Mouse (Mus musculus): Measurements from ENCODE around the gene Adcy1. TPM values are rescaled to one million over a fixed set of nuclear protein-coding genes. Genes with fewer than 3 reads are reported as not detected.

The Adcy1 gene
- polyA plus RNA-seq (2014; fragmentation: Nextera tagmentation; extraction: Ambion mirVana), result 1.5 and 2.2 TPM in 2 replicates

DNA sequence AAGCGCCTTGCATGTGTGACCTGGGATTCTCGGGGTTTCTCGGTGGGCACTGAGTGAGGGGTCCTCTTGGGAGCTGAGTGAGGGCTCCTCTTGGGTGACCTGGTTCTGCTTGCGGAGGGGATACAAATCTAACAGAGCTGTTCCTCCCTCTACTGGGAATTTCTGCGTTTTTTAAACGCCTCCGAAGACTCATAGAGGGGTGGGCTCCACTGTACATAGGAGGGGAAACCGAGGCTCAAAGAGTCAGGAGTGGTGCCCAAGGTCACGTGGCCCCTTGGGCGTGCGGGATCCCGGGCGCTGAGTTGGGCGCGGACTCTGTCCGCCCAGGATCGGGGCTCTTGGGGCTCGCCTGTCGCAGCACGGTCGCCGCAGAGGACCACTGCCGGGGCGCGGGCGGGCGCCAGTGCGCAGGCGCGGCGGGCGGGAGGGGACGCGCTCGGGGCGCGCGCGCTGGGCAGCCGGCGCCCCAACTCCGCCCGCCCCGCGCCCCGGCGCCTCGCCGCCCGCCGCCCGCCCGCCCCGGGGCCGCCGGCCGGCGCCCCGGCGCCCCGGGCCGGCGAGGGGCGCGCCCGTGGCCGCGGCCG, at the start of gene Adcy1:
Adcy1 (plus strand) TSS at position 489 of the 584 bp plus-strand sequence.
- Histone ChIP-seq H3K9ac (ENCODE audit: low read length) (peak within 1 kb of the TSS; percentile 70), H3K4me3 (ENCODE audit: low read depth, low read length) (peak within 1 kb of the TSS; percentile 64), H3K36me3 (ENCODE audit: control insufficient read depth, insufficient read depth, low read length) (no peaks in the 10 kb centered on the region), H3K9me3 (ENCODE audit: control insufficient read depth, low read length) (no peaks in the 10 kb centered on the region), H3K27ac (ENCODE audit: low read depth, low read length) (no peak within 1 kb of the TSS), H3K4me1 (ENCODE audit: control insufficient read depth, insufficient read depth, low read length) (peaks cover 16% of the 10 kb centered on the region; the same call in 1 of the 2 replicates), H3K4me2 (peak within 1 kb of the TSS; percentile 91), H3K27me3 (ENCODE audit: control insufficient read depth, insufficient read depth, low read length) (peaks cover 31% of the 10 kb centered on the region)
- DNase-seq (ENCODE audit: low spot score, missing footprints) (peak; percentile 96), ATAC-seq (ENCODE audit: low FRiP score) (peak; percentile 68)
- WGBS, result under 1% methylated on average over 44 of the region's 69 CpGs

- no peak for ATAC-seq (ENCODE audit: low FRiP score)
- WGBS, result 92% methylated on average over 12 of the region's 12 CpGs
- Histone ChIP-seq H3K4me1 (ENCODE audit: control insufficient read depth, insufficient read depth, low read length) (no peaks in the 10 kb centered on the region), H3K4me2 (no peak overlapping the region), H3K9ac (ENCODE audit: low read length) (no peak overlapping the region), H3K36me3 (ENCODE audit: control insufficient read depth, insufficient read depth, low read length) (no peaks in the 10 kb centered on the region), H3K27ac (ENCODE audit: low read depth, low read length) (no peak overlapping the region), H3K4me3 (ENCODE audit: low read depth, low read length) (no peak overlapping the region), H3K9me3 (ENCODE audit: control insufficient read depth, low read length) (no peaks in the 10 kb centered on the region), H3K27me3 (ENCODE audit: control insufficient read depth, insufficient read depth, low read length) (no peaks in the 10 kb centered on the region)
- DNase-seq (ENCODE audit: low spot score, missing footprints), result no peak
Measured at GRCm38 (mm10) chr11:7016907-7017306, 46.4 kb upstream of the Adcy1 start.

- no peak overlapping the region for H3K4me3 ChIP-seq (ENCODE audit: low read depth, low read length)
- H3K9ac ChIP-seq (ENCODE audit: low read length), result no peak overlapping the region
- H3K36me3 ChIP-seq (ENCODE audit: control insufficient read depth, insufficient read depth, low read length), result no peaks in the 10 kb centered on the region
- 90% methylated on average over 5 of the region's 5 CpGs for WGBS
- H3K9me3 ChIP-seq (ENCODE audit: control insufficient read depth, low read length), result no peaks in the 10 kb centered on the region
- H3K27ac ChIP-seq (ENCODE audit: low read depth, low read length), result no peak overlapping the region
- DNase-seq (ENCODE audit: low spot score, missing footprints), result no peak
- no peaks in the 10 kb centered on the region for H3K4me1 ChIP-seq (ENCODE audit: control insufficient read depth, insufficient read depth, low read length)
- H3K4me2 ChIP-seq, result no peak overlapping the region
- no peak for ATAC-seq (ENCODE audit: low FRiP score)
- H3K27me3 ChIP-seq (ENCODE audit: control insufficient read depth, insufficient read depth, low read length), result no peaks in the 10 kb centered on the region
Measured at GRCm38 (mm10) chr11:7018078-7018477, 45.2 kb upstream of the Adcy1 start.

DNA sequence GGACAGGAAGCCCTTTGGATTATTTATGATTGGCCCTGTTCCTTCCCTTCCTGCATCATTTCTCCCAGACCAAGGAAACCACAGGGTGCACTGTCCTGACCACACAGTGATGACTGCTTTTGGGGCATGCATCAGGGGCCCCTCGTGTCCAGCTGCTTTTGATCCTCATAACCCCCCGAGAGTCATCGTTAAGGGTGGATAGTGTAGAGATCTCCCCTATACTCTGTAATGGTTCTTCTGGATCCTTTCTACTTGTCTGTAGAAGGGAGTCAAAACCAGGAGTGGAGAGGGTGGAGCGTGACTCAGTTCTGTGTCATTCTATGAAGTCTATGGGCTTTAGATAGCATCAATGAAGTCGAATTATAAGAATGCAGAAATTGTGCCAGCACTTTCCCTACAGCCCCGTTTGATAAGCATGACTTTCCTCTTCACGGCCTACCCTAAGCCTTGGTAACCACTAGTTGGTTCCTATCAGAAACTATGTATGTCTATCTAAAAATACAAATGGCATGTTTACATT, 44.2 kb upstream of the Adcy1 start:
- WGBS, result 85% methylated on average over 7 of the region's 7 CpGs
- H3K4me3 ChIP-seq (ENCODE audit: low read depth, low read length), result no peak overlapping the region
- DNase-seq (ENCODE audit: low spot score, missing footprints) (no peak), ATAC-seq (ENCODE audit: low FRiP score) (no peak)
- no peaks in the 10 kb centered on the region for H3K9me3 ChIP-seq (ENCODE audit: control insufficient read depth, low read length)
- H3K27ac ChIP-seq (ENCODE audit: low read depth, low read length), result no peak overlapping the region
- no peaks in the 10 kb centered on the region for H3K27me3 ChIP-seq (ENCODE audit: control insufficient read depth, insufficient read depth, low read length)
- H3K36me3 ChIP-seq (ENCODE audit: control insufficient read depth, insufficient read depth, low read length), result no peaks in the 10 kb centered on the region
- no peaks in the 10 kb centered on the region for H3K4me1 ChIP-seq (ENCODE audit: control insufficient read depth, insufficient read depth, low read length)
- no peak overlapping the region for H3K9ac ChIP-seq (ENCODE audit: low read length)
- H3K4me2 ChIP-seq, result no peak overlapping the region

- Histone ChIP-seq H3K27me3 (ENCODE audit: control insufficient read depth, insufficient read depth, low read length) (no peaks in the 10 kb centered on the region), H3K4me3 (ENCODE audit: low read depth, low read length) (no peak overlapping the region), H3K27ac (ENCODE audit: low read depth, low read length) (no peak overlapping the region), H3K4me1 (ENCODE audit: control insufficient read depth, insufficient read depth, low read length) (no peaks in the 10 kb centered on the region), H3K4me2 (no peak overlapping the region), H3K9me3 (ENCODE audit: control insufficient read depth, low read length) (no peaks in the 10 kb centered on the region), H3K36me3 (ENCODE audit: control insufficient read depth, insufficient read depth, low read length) (no peaks in the 10 kb centered on the region), H3K9ac (ENCODE audit: low read length) (no peak overlapping the region)
- no peak for DNase-seq (ENCODE audit: low spot score, missing footprints)
- WGBS, result 84% methylated on average over 2 of the region's 2 CpGs
- no peak for ATAC-seq (ENCODE audit: low FRiP score)
Measured at GRCm38 (mm10) chr11:7033063-7033462, 30.2 kb upstream of the Adcy1 start.

DNA sequence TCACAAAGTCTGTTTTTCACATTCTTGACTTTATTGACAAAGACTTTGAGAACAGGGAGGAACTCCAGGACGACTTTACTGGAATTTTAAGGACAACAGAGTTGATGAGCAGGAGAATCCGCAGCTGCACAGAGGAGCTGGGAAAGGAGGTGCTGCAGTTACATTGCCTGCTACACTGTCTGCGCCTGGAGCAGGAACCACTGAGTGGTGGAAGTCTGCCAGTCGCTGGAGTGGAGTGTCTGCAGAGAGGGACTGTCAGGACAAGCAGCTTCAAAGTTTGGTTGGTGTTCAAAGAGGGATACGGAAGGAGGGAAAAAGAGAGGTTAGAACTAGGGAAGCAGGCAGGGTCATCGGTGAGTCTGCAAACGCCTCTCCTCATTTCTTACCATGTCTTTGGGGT, 23.6 kb upstream of the Adcy1 start:
- no peak overlapping the region for H3K4me3 ChIP-seq (ENCODE audit: low read depth, low read length)
- no peak for DNase-seq (ENCODE audit: low spot score, missing footprints)
- no peaks in the 10 kb centered on the region for H3K4me1 ChIP-seq (ENCODE audit: control insufficient read depth, insufficient read depth, low read length)
- no peaks in the 10 kb centered on the region for H3K36me3 ChIP-seq (ENCODE audit: control insufficient read depth, insufficient read depth, low read length)
- no peaks in the 10 kb centered on the region for H3K27me3 ChIP-seq (ENCODE audit: control insufficient read depth, insufficient read depth, low read length)
- no peak for ATAC-seq (ENCODE audit: low FRiP score)
- no peak overlapping the region for H3K9ac ChIP-seq (ENCODE audit: low read length)
- H3K4me2 ChIP-seq, result no peak overlapping the region
- 60% methylated on average over 7 of the region's 7 CpGs for WGBS
- H3K27ac ChIP-seq (ENCODE audit: low read depth, low read length), result no peak overlapping the region
- H3K9me3 ChIP-seq (ENCODE audit: control insufficient read depth, low read length), result no peaks in the 10 kb centered on the region

DNA sequence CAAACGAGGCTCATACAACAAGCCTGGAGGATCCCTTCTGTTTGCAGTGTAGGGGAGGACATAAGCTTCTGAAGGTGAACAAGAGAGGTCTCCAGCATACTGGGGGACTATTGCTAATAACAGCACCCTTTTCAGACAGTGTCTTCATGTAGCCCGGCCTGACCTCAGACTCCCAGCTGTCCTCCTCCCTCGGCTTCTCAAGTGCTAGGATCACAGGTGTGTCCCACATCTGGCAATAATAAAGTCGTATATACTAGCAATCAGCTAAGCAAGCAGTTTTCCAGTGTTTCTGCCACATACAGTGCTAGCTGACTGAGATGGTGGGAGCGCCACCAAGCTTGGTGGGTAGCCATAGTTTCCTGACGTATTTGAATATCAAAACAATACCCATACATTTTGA, 22.5 kb upstream of the Adcy1 start:
- 71% methylated on average over 6 of the region's 6 CpGs for WGBS
- ATAC-seq (ENCODE audit: low FRiP score) (no peak), DNase-seq (ENCODE audit: low spot score, missing footprints) (no peak)

DNA sequence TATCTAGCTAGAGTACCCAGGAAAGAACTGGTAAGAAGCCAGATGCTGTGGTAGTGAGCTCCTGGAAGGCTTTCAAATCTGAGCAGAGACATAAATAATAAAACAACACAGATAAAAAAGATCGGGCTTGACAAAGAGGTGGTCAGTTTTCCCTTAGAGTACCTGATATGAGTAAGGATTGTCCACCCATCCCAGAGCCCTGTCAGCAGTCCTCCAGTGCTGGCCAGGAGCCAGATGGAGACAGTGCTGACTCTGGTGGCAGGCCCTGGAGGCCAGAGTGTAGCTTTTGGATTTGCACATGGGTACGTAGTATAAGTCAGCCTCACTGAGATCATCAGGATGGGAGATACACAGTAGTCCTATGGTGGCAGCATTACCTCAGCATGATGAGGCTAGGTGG, 16.1 kb upstream of the Adcy1 start:
- no peak for ATAC-seq (ENCODE audit: low FRiP score)
- no peaks in the 10 kb centered on the region for H3K4me1 ChIP-seq (ENCODE audit: control insufficient read depth, insufficient read depth, low read length)
- 92% methylated on average over 2 of the region's 2 CpGs for WGBS
- H3K27ac ChIP-seq (ENCODE audit: low read depth, low read length), result no peak overlapping the region
- no peak overlapping the region for H3K4me3 ChIP-seq (ENCODE audit: low read depth, low read length)
- H3K9me3 ChIP-seq (ENCODE audit: control insufficient read depth, low read length), result no peaks in the 10 kb centered on the region
- no peaks in the 10 kb centered on the region for H3K36me3 ChIP-seq (ENCODE audit: control insufficient read depth, insufficient read depth, low read length)
- no peaks in the 10 kb centered on the region for H3K27me3 ChIP-seq (ENCODE audit: control insufficient read depth, insufficient read depth, low read length)
- H3K9ac ChIP-seq (ENCODE audit: low read length), result no peak overlapping the region
- H3K4me2 ChIP-seq, result no peak overlapping the region
- no peak for DNase-seq (ENCODE audit: low spot score, missing footprints)

More for the DNA sequence above, 22.5 kb upstream of the Adcy1 start:
- Histone ChIP-seq H3K27me3 (ENCODE audit: control insufficient read depth, insufficient read depth, low read length) (no peaks in the 10 kb centered on the region), H3K4me3 (ENCODE audit: low read depth, low read length) (no peak overlapping the region), H3K9me3 (ENCODE audit: control insufficient read depth, low read length) (no peaks in the 10 kb centered on the region), H3K4me1 (ENCODE audit: control insufficient read depth, insufficient read depth, low read length) (no peaks in the 10 kb centered on the region), H3K36me3 (ENCODE audit: control insufficient read depth, insufficient read depth, low read length) (no peaks in the 10 kb centered on the region), H3K27ac (ENCODE audit: low read depth, low read length) (no peak overlapping the region), H3K9ac (ENCODE audit: low read length) (no peak overlapping the region), H3K4me2 (no peak overlapping the region)

DNA sequence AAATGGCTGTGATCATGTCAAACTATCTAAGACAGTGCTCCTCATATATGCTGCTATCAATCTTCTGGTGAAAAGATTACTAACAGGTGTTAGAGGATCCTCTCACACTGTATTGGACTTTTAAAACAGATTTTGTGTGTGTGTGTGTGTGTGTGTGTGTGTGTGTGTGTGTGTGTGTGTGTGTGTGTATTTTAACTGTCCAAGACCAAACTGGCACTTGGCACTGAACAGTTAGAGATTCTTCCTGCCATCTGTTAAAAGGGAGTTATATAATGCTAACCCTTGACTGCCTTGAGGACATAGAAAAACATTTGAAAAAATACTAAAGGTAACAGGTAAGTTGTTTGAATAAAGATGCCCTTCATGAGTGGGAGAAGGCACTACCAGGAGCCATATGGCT, 15.7 kb upstream of the Adcy1 start:
- no peak overlapping the region for H3K9ac ChIP-seq (ENCODE audit: low read length)

More for the DNA sequence above, 15.7 kb upstream of the Adcy1 start:
- Histone ChIP-seq H3K27ac (ENCODE audit: low read depth, low read length) (no peak overlapping the region), H3K4me1 (ENCODE audit: control insufficient read depth, insufficient read depth, low read length) (no peaks in the 10 kb centered on the region), H3K27me3 (ENCODE audit: control insufficient read depth, insufficient read depth, low read length) (no peaks in the 10 kb centered on the region), H3K36me3 (ENCODE audit: control insufficient read depth, insufficient read depth, low read length) (no peaks in the 10 kb centered on the region), H3K9me3 (ENCODE audit: control insufficient read depth, low read length) (no peaks in the 10 kb centered on the region), H3K4me3 (ENCODE audit: low read depth, low read length) (no peak overlapping the region), H3K4me2 (no peak overlapping the region)
- no peak for DNase-seq (ENCODE audit: low spot score, missing footprints)
- ATAC-seq (ENCODE audit: low FRiP score), result no peak
